Mouse (Mus musculus) ES-E14 (cell line): ENCODE measurements around the gene Npc1l1.

Source experiments
- CHD2 ChIP-seq: IDR thresholded peaks from 2 replicates; pipeline ENCODE4 v1.6.1; 2014; ENCODE audit warnings: mild to moderate bottlenecking, low read depth, low read length, inconsistent platforms
- HCFC1 ChIP-seq: IDR thresholded peaks from 2 replicates; pipeline ENCODE4 v1.6.1; 2012; ENCODE audit warnings: low read length, inconsistent platforms, borderline replicate concordance; ENCODE audit not compliant: insufficient read depth
- MAFK ChIP-seq: IDR thresholded peaks from 2 replicates; pipeline ENCODE4 v1.6.1; 2014; ENCODE audit warnings: mild to moderate bottlenecking, low read depth, low read length, inconsistent platforms; ENCODE audit not compliant: insufficient read depth
- ZC3H11A ChIP-seq: IDR thresholded peaks from 2 replicates; pipeline ENCODE4 v1.6.1; 2012; ENCODE audit warnings: low read depth, mild to moderate bottlenecking, inconsistent platforms, low read length, borderline replicate concordance
- ZNF384 ChIP-seq: IDR thresholded peaks from 2 replicates; pipeline ENCODE4 v1.6.1; 2012; ENCODE audit warnings: low read depth, low read length, inconsistent platforms

DNA sequence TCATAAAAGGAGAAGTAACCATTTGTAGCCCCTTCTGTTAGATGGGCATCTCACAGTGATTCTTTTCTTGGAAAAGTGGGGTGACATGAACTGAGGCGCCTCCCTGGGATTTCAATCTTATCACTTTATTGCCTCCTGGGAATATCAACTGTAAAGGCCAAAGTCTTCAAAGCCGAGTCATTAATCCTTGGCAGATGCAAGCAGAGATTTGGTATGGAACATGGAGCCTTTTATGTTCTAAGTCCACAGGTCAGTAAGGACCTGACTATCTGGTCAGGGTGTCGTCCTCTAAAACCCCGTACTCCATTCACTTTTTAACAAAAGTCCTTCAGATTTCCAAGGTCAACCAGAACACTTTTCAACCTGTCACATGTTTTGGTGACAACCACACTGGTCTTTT is 22.9 kb upstream of the Npc1l1 start:
- TF ChIP-seq ZNF384 (no peak), CHD2 (no peak), MAFK (no peak), HCFC1 (no peak), ZC3H11A (no peak)
